10 mouse cellular contexts compared by ENCODE assay signal in the genomic region with DNA sequence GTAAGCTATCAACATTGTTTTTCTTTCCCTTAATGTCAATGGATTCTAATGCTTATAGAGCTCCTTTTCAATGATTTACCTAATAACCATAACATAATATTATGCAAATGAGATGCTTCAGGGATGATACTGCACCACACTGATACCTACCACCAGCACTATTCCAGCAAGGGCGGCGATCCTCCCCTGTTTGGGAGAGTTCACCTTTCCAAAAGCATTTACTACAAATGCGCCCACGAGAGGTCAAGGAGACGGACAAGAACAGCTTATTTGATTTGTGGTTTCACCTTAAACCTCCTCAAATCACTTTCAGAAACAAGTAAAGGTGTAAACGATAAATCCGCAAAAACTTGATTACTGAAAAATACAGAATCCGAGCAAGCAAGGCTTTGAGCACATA.
"Had no signal": no experiment of that assay in that cellular context is flagged by ENCODE, and none has a peak within 500 bp of the region (broad histone marks: within the 10 kb centered on the region; RNA-seq: fewer than 3 reads in every experiment).

No protein-coding gene starts in this region.

- DNase-seq: kidney, postnatal 14 days; lung, adult 2 months; lung, postnatal 36 days; thymus, postnatal 4 days had no signal

- H3K4me2 ChIP-seq: liver, embryonic 11.5 days; liver, embryonic 15.5 days; midbrain, embryonic 13.5 days had no signal

- H3K9me3 ChIP-seq: limb, embryonic 10.5 days; liver, embryonic 15.5 days; midbrain, embryonic 13.5 days had no signal

- ATAC-seq: lung, postnatal 0 days; midbrain, embryonic 13.5 days had no signal

- H3K4me1 ChIP-seq: liver, embryonic 15.5 days had no signal

- H3K9ac ChIP-seq: liver, embryonic 15.5 days; midbrain, embryonic 13.5 days had no signal

- H3K27ac ChIP-seq: limb, embryonic 10.5 days; liver, embryonic 15.5 days; midbrain, embryonic 13.5 days; stomach, postnatal 0 days had no signal

- H3K4me3 ChIP-seq: limb, embryonic 10.5 days; liver, embryonic 15.5 days; midbrain, embryonic 13.5 days had no signal

- H3K36me3 ChIP-seq: limb, embryonic 10.5 days; liver, embryonic 15.5 days; midbrain, embryonic 13.5 days had no signal
